Mouse (Mus musculus) heart, embryonic 11.5 days (tissue): ENCODE measurements at regions not wholly inside any gene's neighbourhood (a gene's known extent, or its start where the extent isn't known, plus 50 kb on each side); places are given as distances from the start of the nearest gene placed in this dataset.

Source experiments
- ATAC-seq: fragments of 200-750 bp; cut with Nextera tagmentation; replicated peaks from 2 replicates; pipeline ENCODE4 v1.8.0; 2017; ENCODE audit warnings: moderate library complexity; ENCODE audit not compliant: insufficient number of reproducible peaks, low FRiP score, low TSS enrichment
- H3K27ac ChIP-seq: fragments of 300-500 bp; sonication (generic); 2 replicates; pipeline ENCODE4 v1.5.1; 2014; ENCODE audit warnings: mild to moderate bottlenecking, low read depth, low read length
- H3K27me3 ChIP-seq: fragments of 300-500 bp; sonication (generic); 2 replicates; pipeline ENCODE4 v1.6.1; 2014; ENCODE audit warnings: mild to moderate bottlenecking, low read length, mixed read lengths; ENCODE audit not compliant: control insufficient read depth, insufficient read depth
- H3K36me3 ChIP-seq: fragments of 300-500 bp; sonication (generic); 2 replicates; pipeline ENCODE4 v1.6.1; 2014; ENCODE audit warnings: mild to moderate bottlenecking, low read length, moderate library complexity, mixed read lengths; ENCODE audit not compliant: control insufficient read depth, insufficient read depth
- H3K4me1 ChIP-seq: fragments of 300-500 bp; sonication (generic); 2 replicates; pipeline ENCODE4 v1.6.1; 2014; ENCODE audit warnings: low read length; ENCODE audit not compliant: control insufficient read depth, insufficient read depth
- H3K4me2 ChIP-seq: fragments of 300-500 bp; sonication (generic); 2 replicates; pipeline ENCODE4 v1.6.1; 2014; ENCODE audit warnings: mild to moderate bottlenecking, moderate library complexity
- H3K4me3 ChIP-seq: fragments of 300-500 bp; sonication (generic); 2 replicates; pipeline ENCODE4 v1.5.1; 2014; ENCODE audit warnings: low read depth, low read length
- H3K9ac ChIP-seq: fragments of 300-500 bp; sonication (generic); 2 replicates; pipeline ENCODE4 v1.6.1; 2014; ENCODE audit warnings: mild to moderate bottlenecking, low read depth, low read length, moderate library complexity
- H3K9me3 ChIP-seq: fragments of 300-500 bp; sonication (generic); replicated peaks from 2 replicates; pipeline ENCODE4 v1.6.1; 2016; ENCODE audit warnings: low read length; ENCODE audit not compliant: control insufficient read depth
- WGBS: fragments of 180-500 bp; shearing (Covaris S2); extraction: QIAGEN DNeasy Blood & Tissue Kit; methylation state at CpG from one replicate; pipeline ENCODE4 v1.1.7; 2014; ENCODE audit not compliant: insufficient replicate concordance; 5-methylcytosine and 5-hydroxymethylcytosine counted together

DNA sequence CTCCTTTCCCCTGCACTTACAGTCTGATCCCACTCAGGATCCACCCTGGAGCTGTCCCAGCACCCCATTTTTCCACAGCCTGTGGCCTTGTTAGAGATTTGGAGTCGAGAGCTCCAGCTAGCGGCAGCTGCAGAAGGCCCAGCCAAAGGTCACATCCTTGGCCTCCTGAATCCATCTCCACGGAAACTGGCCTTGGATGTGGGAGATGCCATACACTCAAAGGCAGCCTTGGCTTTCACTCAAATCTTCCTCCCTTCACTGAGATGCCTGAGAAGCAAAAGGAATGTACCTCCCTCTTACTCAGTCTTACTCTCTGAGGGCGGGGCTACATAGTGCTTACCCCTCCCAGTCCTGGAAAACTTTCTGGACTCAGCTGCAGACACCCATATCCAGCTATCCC lies 56.2 kb upstream of the Ky start:
- peaks cover 5% of the 10 kb centered on the region for H3K27me3 ChIP-seq
- no peaks in the 10 kb centered on the region for H3K4me1 ChIP-seq
- H3K36me3 ChIP-seq, result no peaks in the 10 kb centered on the region
- H3K4me2 ChIP-seq, result no peak overlapping the region
- ATAC-seq, result 0 out of 2 replicates have a peak, but pooled peaks have one; percentile 46
- no peak overlapping the region for H3K9ac ChIP-seq
- 85% methylated on average over 4 of the region's 4 CpGs for WGBS
- H3K9me3 ChIP-seq, result no peaks in the 10 kb centered on the region
- H3K27ac ChIP-seq, result no peak overlapping the region
- H3K4me3 ChIP-seq, result no peak overlapping the region

DNA sequence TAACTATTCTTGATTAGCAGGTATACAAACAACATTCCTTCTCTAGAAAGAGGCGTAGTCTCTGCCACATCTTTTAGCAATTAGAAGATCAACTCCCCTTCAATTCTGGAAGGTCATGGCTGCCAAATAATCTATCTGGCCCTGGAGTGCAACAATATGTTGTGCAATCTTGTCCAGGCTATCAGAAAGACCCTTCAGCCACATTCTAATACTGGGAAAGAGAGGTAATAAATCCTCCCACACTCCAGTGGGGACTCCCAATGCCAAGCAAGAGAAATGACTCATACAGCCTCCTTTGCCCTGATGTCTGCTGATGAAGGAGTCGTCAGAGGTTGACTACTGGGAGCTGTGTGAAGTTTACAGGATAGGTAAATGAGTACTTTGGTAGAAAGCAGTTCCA lies 59.5 kb upstream of the Ky start:
- Histone ChIP-seq H3K27me3 (no peaks in the 10 kb centered on the region), H3K4me2 (no peak overlapping the region), H3K9me3 (no peaks in the 10 kb centered on the region), H3K36me3 (no peaks in the 10 kb centered on the region), H3K27ac (no peak overlapping the region), H3K4me1 (no peaks in the 10 kb centered on the region), H3K9ac (no peak overlapping the region), H3K4me3 (no peak overlapping the region)
- WGBS, result 55% methylated on average over 2 of the region's 2 CpGs
- ATAC-seq, result no peak

DNA sequence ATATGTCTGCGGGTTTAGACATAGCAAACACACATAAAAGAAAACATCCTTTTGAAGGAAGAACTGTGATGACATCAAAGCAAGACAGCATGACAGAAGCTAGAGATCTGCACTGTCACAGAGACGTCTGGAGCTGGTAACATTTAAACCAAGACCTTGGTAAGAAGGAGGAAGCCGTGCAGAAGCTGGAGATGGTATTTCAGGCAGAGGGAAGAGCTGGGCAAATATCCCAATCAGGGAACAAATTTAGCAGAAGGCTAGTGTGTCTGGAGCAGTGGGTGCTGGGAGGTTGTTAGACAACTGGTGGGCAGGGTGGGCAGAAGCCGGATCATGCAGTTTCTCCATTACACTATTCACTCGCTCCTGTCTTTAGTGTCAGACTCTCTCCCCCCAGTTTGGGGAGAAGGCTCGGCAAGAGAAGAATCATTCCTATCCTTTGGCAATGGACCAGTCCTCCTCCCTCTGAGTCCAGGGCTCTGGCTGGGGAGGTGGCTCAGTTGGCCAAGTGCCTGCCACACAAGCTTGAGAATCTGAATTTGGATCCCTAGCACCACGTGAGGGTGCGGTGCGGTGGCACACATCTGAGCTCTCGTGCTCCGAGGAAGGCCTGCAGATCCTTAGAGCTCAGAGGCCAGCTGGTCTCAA lies 63.2 kb upstream of the Ky start:
- ATAC-seq, result no peak
- WGBS, result 77% methylated on average over 11 of the region's 11 CpGs

DNA sequence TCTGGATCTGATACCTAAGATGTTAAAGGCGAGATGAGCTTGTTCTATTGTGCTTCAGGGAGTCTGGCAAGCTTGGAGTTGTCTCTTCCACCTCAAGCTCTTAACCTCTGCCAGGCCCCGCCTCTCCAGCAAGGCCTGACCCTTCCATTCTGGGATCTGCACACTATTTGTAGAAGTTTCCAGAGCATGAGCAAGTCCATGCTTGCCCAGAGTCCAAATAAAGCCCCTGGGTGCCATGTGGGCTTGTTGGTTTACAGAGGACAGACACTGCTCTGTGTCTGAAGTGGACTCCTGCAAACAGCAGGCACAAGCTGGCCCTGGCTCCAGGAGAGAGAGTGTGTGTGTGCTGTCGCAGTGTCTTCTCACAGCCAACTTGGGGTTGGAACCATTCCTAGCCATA lies 67.9 kb upstream of the Ky start:
- H3K4me1 ChIP-seq, result no peaks in the 10 kb centered on the region
- 71% methylated on average over 3 of the region's 3 CpGs for WGBS
- H3K9ac ChIP-seq, result no peak overlapping the region
- no peak overlapping the region for H3K4me2 ChIP-seq
- no peak overlapping the region for H3K4me3 ChIP-seq
- no peak overlapping the region for H3K27ac ChIP-seq
- H3K36me3 ChIP-seq, result no peaks in the 10 kb centered on the region
- no peaks in the 10 kb centered on the region for H3K9me3 ChIP-seq
- H3K27me3 ChIP-seq, result no peaks in the 10 kb centered on the region
- no peak for ATAC-seq

More for the DNA sequence above, 63.2 kb upstream of the Ky start:
- Histone ChIP-seq H3K27me3 (no peaks in the 10 kb centered on the region), H3K36me3 (no peaks in the 10 kb centered on the region), H3K4me1 (no peaks in the 10 kb centered on the region), H3K9me3 (no peaks in the 10 kb centered on the region), H3K4me3 (no peak overlapping the region), H3K27ac (no peak overlapping the region), H3K9ac (no peak overlapping the region), H3K4me2 (no peak overlapping the region)

GRCm38 (mm10) chr9:102436378-102436777 lies 69.2 kb upstream of the Ky start:
- H3K9ac ChIP-seq, result no peak overlapping the region
- WGBS, result 83% methylated on average over 5 of the region's 5 CpGs
- no peaks in the 10 kb centered on the region for H3K4me1 ChIP-seq
- no peak for ATAC-seq
- H3K4me3 ChIP-seq, result no peak overlapping the region
- no peaks in the 10 kb centered on the region for H3K27me3 ChIP-seq
- no peak overlapping the region for H3K27ac ChIP-seq
- no peaks in the 10 kb centered on the region for H3K36me3 ChIP-seq
- H3K4me2 ChIP-seq, result no peak overlapping the region
- H3K9me3 ChIP-seq, result no peaks in the 10 kb centered on the region

GRCm38 (mm10) chr9:102428031-102428430 lies 73.5 kb upstream of the Ephb1 start:
- H3K4me2 ChIP-seq, result no peak overlapping the region
- WGBS, result 86% methylated on average over 5 of the region's 5 CpGs
- no peak for ATAC-seq
- no peaks in the 10 kb centered on the region for H3K27me3 ChIP-seq
- H3K4me3 ChIP-seq, result no peak overlapping the region
- H3K9me3 ChIP-seq, result no peaks in the 10 kb centered on the region
- no peak overlapping the region for H3K27ac ChIP-seq
- no peaks in the 10 kb centered on the region for H3K4me1 ChIP-seq
- no peak overlapping the region for H3K9ac ChIP-seq
- no peaks in the 10 kb centered on the region for H3K36me3 ChIP-seq

DNA sequence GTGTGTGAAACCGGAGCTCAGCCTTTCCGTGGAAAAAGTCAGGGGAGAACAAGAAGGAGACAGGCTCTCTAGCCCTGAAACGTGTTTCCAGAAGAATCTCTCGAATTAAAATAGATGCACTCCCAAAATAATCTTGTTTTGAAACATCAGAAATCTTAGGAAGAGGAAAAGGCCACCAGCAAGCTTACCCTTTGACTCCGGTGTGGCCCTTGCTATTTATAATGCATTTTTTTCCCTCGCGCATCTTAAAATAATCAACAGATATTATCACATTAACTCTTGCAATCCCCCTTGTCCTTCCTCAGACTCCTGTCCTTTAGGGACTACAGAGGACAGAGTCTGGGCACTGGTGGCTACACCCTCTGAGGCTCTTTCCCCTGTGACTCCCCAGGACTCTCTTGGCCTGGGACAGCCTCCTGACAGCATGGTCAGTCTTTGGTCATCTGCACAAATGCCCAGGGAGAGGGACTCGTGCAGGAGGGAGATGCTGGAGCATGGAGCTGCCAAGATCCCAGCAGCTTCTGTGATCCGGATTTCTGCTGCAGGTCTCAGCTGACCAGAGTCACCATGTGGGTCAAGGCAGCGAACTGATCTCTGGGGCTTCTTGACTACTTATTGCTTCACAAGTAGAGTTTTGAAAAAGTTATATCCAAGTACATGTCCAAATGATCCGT lies 70.3 kb upstream of the Ephb1 start:
- Histone ChIP-seq H3K9me3 (no peaks in the 10 kb centered on the region), H3K4me2 (peak overlapping the region; percentile 54; the same call in 1 of the 2 replicates), H3K27me3 (no peaks in the 10 kb centered on the region), H3K27ac (no peak overlapping the region), H3K4me3 (no peak overlapping the region), H3K4me1 (no peaks in the 10 kb centered on the region), H3K36me3 (no peaks in the 10 kb centered on the region), H3K9ac (no peak overlapping the region)
- no peak for ATAC-seq
- WGBS, result 55% methylated on average over 11 of the region's 11 CpGs

DNA sequence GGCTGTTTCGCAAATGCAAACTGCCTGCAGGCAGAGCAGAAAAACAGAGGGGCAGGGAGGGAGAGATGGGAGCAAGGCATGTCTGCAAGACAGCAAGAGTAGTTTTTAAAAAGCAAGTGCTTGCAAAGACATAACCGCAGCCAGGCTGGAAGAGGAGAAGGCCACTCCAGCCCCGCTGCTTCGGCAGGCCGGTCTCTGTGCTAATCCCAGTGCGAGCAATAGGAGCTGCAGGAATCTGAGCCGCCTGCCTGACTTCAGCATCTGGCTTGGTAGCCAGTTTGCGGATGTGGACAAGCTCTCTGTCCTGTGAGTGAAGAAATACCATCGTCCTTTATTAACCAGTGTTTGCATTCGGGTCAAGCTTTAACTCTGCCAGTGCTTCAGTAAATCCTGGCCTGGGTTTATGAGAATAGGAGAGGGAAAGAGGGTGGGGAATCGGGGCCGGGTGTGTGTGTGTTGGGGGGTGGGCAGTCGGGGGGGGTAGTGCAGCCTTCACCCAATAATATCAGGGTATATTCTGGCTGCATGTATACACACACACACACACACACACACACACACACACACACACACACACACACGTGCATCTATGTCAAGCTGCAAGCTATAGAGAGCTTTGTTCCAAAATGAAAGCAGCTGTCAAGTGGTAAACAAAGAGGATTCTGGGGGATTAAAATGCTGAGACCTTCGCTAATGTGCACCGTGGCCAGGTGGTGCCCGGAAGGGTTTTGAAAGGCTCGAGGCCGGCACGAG lies 69.6 kb upstream of the Ephb1 start:
- Histone ChIP-seq H3K9ac (0 out of 2 replicates have a peak overlapping the region, but pooled peaks have one; percentile 36), H3K9me3 (no peaks in the 10 kb centered on the region), H3K27me3 (no peaks in the 10 kb centered on the region; the same call in 1 of the 2 replicates), H3K27ac (no peak overlapping the region), H3K4me3 (peak overlapping the region; percentile 16; the same call in 1 of the 2 replicates), H3K4me2 (peak overlapping the region; percentile 54), H3K36me3 (no peaks in the 10 kb centered on the region), H3K4me1 (no peaks in the 10 kb centered on the region)
- WGBS, result 17% methylated on average over 20 of the region's 20 CpGs
- no peak for ATAC-seq
